Mouse (Mus musculus): ENCODE measurements around the gene Cenps.

DNA sequence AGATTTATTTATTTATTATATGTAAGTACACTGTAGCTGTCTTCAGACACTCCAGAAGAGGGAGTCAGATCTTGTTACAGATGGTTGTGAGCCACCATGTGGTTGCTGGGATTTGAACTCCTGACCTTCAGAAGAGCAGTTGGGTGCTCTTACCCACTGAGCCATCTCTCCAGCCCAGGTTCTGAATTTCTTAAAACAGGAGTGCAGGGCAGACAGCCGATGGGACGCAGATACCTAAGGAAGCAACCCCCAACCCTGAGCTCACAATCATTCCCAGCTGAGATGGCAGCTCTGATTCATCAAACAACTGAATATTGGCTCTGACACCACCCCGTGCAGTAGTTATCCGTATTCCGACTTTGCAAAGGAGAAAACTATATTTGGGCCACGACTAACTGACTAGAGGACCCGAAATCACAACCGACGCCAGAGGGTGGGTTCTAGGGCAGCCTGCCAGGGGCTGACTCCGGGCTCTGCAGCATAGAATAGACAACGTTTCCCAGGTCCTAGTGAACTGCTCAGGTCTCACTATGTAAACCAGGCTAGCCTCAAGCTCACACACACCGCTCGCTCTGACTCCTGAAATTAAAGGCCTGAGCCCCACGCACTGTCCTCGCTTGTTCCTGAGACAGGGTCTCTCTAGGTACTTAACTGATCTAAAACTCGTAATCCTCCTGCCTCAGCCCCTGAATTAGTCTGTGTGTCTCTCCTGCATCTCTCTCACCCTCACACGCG is 1.1 kb downstream of the Cenps start:
- no peak for TF ChIP-seq POLR2A (IDR thresholded peaks at IDR 0.05; ENCODE audit: low read depth, low read length)
- no peak for TF ChIP-seq CTCF (conservative IDR thresholded peaks at IDR 0.05; ENCODE audit: insufficient read depth, insufficient read length, low read depth, low read length)
